Mouse (Mus musculus): ENCODE results near the gene Cbln3. TPM values are rescaled to one million over a fixed set of nuclear protein-coding genes. Genes with fewer than 3 reads are reported as not detected.

Cbln3 gene
- not detected for total RNA-seq (2021)
- long read RNA-seq, experiment 1 = 0 reads
- long read RNA-seq, experiment 2 = 0 reads

- DNase-seq = peak; percentile 77 to 80
Measured at GRCm38 (mm10) chr14:55884166-55884565, at the start of gene Cbln3. Cbln3 (minus strand) TSS chr14:55884392.

- peak; percentile 24 to 58 for DNase-seq
Measured at GRCm38 (mm10) chr14:55933586-55933985, 49.4 kb upstream of the Cbln3 start.

- DNase-seq = no peak
Measured at GRCm38 (mm10) chr14:55929263-55929997, 45.2 kb upstream of the Cbln3 start.

- no peak for DNase-seq
Measured at GRCm38 (mm10) chr14:55926847-55927246, 42.7 kb upstream of the Cbln3 start.

- peak in 1 of 2 experiments; percentile 4 for DNase-seq
Measured at GRCm38 (mm10) chr14:55922475-55923232, 38.5 kb upstream of the Cbln3 start.

GRCm38 (mm10) chr14:55918240-55919082 lies 34.3 kb upstream of the Cbln3 start:
- DNase-seq = peak; percentile 81 to 88

- no peak for DNase-seq
Measured at GRCm38 (mm10) chr14:55913406-55913805, 29.2 kb upstream of the Cbln3 start.

GRCm38 (mm10) chr14:55905518-55905917 lies 21.3 kb upstream of the Cbln3 start:
- DNase-seq = no peak

- DNase-seq = no peak
Measured at GRCm38 (mm10) chr14:55900414-55900755, 16.2 kb upstream of the Cbln3 start.

- DNase-seq = peak; percentile 82 to 88
Measured at GRCm38 (mm10) chr14:55899701-55900413, 15.7 kb upstream of the Cbln3 start, which contains the start of gene Sdr39u1. Sdr39u1 (minus strand) TSS chr14:55900293.

- no peak for DNase-seq
Measured at GRCm38 (mm10) chr14:55898947-55899346, 14.8 kb upstream of the Cbln3 start.

- no peak for DNase-seq
Measured at GRCm38 (mm10) chr14:55897671-55898070, 13.5 kb upstream of the Cbln3 start.

GRCm38 (mm10) chr14:55886571-55887382 lies 2.6 kb upstream of the Cbln3 start:
- no peak for DNase-seq

- peak in 1 of 2 experiments; percentile 87 for DNase-seq
Measured at GRCm38 (mm10) chr14:55885791-55886271, 1.6 kb upstream of the Cbln3 start.

GRCm38 (mm10) chr14:55885114-55885790 lies 1.1 kb upstream of the Cbln3 start:
- peak; percentile 48 to 74 for DNase-seq

- peak; percentile 91 to 96 for DNase-seq
Measured at GRCm38 (mm10) chr14:55884713-55885113, 521 bp upstream of the Cbln3 start, which contains the start of gene Khnyn. Khnyn (plus strand) TSS chr14:55884947.

GRCm38 (mm10) chr14:55883663-55884062 lies 529 bp downstream of the Cbln3 start:
- DNase-seq = no peak

- no peak for DNase-seq
Measured at GRCm38 (mm10) chr14:55883149-55883661, 987 bp downstream of the Cbln3 start.

GRCm38 (mm10) chr14:55882171-55882641 lies 2.0 kb downstream of the Cbln3 start:
- DNase-seq = no peak

- no peak for DNase-seq
Measured at GRCm38 (mm10) chr14:55880982-55881381, 3.2 kb downstream of the Cbln3 start.
